8 mouse cellular contexts compared by ENCODE assay signal in genomic region chr8:84657680-84658079, GRCm38 (mm10). TPM values are rescaled to one million over a fixed set of nuclear protein-coding genes. Genes with fewer than 3 reads are reported as not detected.
DNase-seq lines count a peak whose midpoint lies in the region; ATAC-seq and TF ChIP-seq lines count a peak whose summit lies in the region.
"Had no signal": no experiment of that assay in that cellular context is flagged by ENCODE, and none has a peak within 500 bp of the region (broad histone marks: within the 10 kb centered on the region; RNA-seq: fewer than 3 reads in every experiment).

No protein-coding gene starts in this region.

- ATAC-seq in midbrain, embryonic 16.5 days, result no peak
- no peak for ATAC-seq in limb, embryonic 11.5 days (ENCODE audit: insufficient number of reproducible peaks, low FRiP score, low TSS enrichment, low read depth)
- no peak for ATAC-seq in stomach, postnatal 0 days (ENCODE audit: low FRiP score, low TSS enrichment)
- no peak for ATAC-seq in megakaryocyte progenitor cell, adult 5-6 weeks (replicated peaks; ENCODE audit: poor library complexity)
- ATAC-seq in monocyte, adult 5-6 weeks (replicated peaks; ENCODE audit: insufficient number of reproducible peaks, low FRiP score, low TSS enrichment, poor library complexity, severe bottlenecking), result no peak
- ATAC-seq: activated CD4-positive, CD25-positive, alpha-beta regulatory T cell, adult 4 months had no signal

- no peak overlapping the region for H3K4me2 ChIP-seq in midbrain, embryonic 16.5 days (ENCODE audit: low read length)
- peak overlapping the region; percentile 85; the same call in 1 of the 2 replicates for H3K4me2 ChIP-seq in limb, embryonic 11.5 days (ENCODE audit: low read depth, severe bottlenecking)
- no peak overlapping the region for H3K4me2 ChIP-seq in stomach, postnatal 0 days (replicated peaks; ENCODE audit: low read depth)

- H3K9ac ChIP-seq in midbrain, embryonic 16.5 days (ENCODE audit: low read depth, low read length), result no peak overlapping the region
- H3K9ac ChIP-seq in limb, embryonic 11.5 days (ENCODE audit: low read length), result 0 out of 2 replicates have a peak overlapping the region, but pooled peaks have one; percentile 30
- no peak overlapping the region for H3K9ac ChIP-seq in stomach, postnatal 0 days (ENCODE audit: low read length)

- WGBS in midbrain, embryonic 10.5 days, result 38% methylated on average over 4 of the region's 4 CpGs
- WGBS in midbrain, embryonic 16.5 days, result 40% methylated on average over 4 of the region's 4 CpGs
- 44% methylated on average over 4 of the region's 4 CpGs for WGBS in limb, embryonic 11.5 days
- WGBS in stomach, postnatal 0 days, result 43% methylated on average over 4 of the region's 4 CpGs

- H3K27me3 ChIP-seq in midbrain, embryonic 10.5 days (ENCODE audit: low read depth, poor library complexity, severe bottlenecking), result no peaks in the 10 kb centered on the region
- H3K27me3 ChIP-seq in midbrain, embryonic 16.5 days (ENCODE audit: control insufficient read depth, insufficient read depth, low read depth, low read length), result peaks cover 6% of the 10 kb centered on the region; the same call in 1 of the 2 replicates
- no peaks in the 10 kb centered on the region for H3K27me3 ChIP-seq in limb, embryonic 11.5 days (ENCODE audit: control insufficient read depth, insufficient read depth, low read length)
- no peaks in the 10 kb centered on the region for H3K27me3 ChIP-seq in stomach, postnatal 0 days (ENCODE audit: control insufficient read depth, insufficient read depth, low read length)

- H3K4me3 ChIP-seq in midbrain, embryonic 10.5 days, result no peak overlapping the region; the same call in 1 of the 2 replicates
- H3K4me3 ChIP-seq in midbrain, embryonic 16.5 days (ENCODE audit: low read depth, low read length), result no peak overlapping the region
- H3K4me3 ChIP-seq in limb, embryonic 11.5 days (ENCODE audit: low read depth, low read length), result no peak overlapping the region
- no peak overlapping the region for H3K4me3 ChIP-seq in stomach, postnatal 0 days (ENCODE audit: low read depth, low read length)

- TF ChIP-seq CTCF in stomach, postnatal 0 days (IDR thresholded peaks at IDR 0.05; ENCODE audit: low read depth), result no peak

- no peaks in the 10 kb centered on the region for H3K9me3 ChIP-seq in midbrain, embryonic 10.5 days (replicated peaks)
- H3K9me3 ChIP-seq in midbrain, embryonic 16.5 days (replicated peaks; ENCODE audit: control insufficient read depth, low read length, poor library complexity, severe bottlenecking), result no peaks in the 10 kb centered on the region
- no peaks in the 10 kb centered on the region for H3K9me3 ChIP-seq in limb, embryonic 11.5 days (ENCODE audit: control insufficient read depth, low read length)
- H3K9me3 ChIP-seq in stomach, postnatal 0 days (ENCODE audit: control insufficient read depth, low read length), result no peaks in the 10 kb centered on the region

- peaks cover 75% of the 10 kb centered on the region for H3K4me1 ChIP-seq in midbrain, embryonic 10.5 days
- peaks cover 32% of the 10 kb centered on the region for H3K4me1 ChIP-seq in midbrain, embryonic 16.5 days (ENCODE audit: control insufficient read depth, insufficient read depth, low read length)
- H3K4me1 ChIP-seq in limb, embryonic 11.5 days (ENCODE audit: control insufficient read depth, insufficient read depth, low read length), result peaks cover 43% of the 10 kb centered on the region
- H3K4me1 ChIP-seq in stomach, postnatal 0 days (replicated peaks; ENCODE audit: control insufficient read depth, insufficient read depth), result peaks cover 7% of the 10 kb centered on the region

- H3K27ac ChIP-seq in midbrain, embryonic 10.5 days (replicated peaks), result peak overlapping the region; percentile 59; the same call in 1 of the 2 replicates
- H3K27ac ChIP-seq in midbrain, embryonic 16.5 days (ENCODE audit: low read length), result no peak overlapping the region
- H3K27ac ChIP-seq in limb, embryonic 11.5 days (replicated peaks; ENCODE audit: low read depth, low read length), result peak overlapping the region; percentile 100
- H3K27ac ChIP-seq in stomach, postnatal 0 days (replicated peaks), result peak overlapping the region; percentile 97

- TF ChIP-seq EP300 in stomach, postnatal 0 days (optimal IDR thresholded peaks at IDR 0.05), result no peak

- H3K36me3 ChIP-seq in midbrain, embryonic 10.5 days, result no peaks in the 10 kb centered on the region
- no peaks in the 10 kb centered on the region for H3K36me3 ChIP-seq in midbrain, embryonic 16.5 days (ENCODE audit: control insufficient read depth, insufficient read depth, low read length)
- no peaks in the 10 kb centered on the region for H3K36me3 ChIP-seq in limb, embryonic 11.5 days (ENCODE audit: control insufficient read depth, insufficient read depth, low read length)
- no peaks in the 10 kb centered on the region for H3K36me3 ChIP-seq in stomach, postnatal 0 days (ENCODE audit: control insufficient read depth, insufficient read depth, low read length)

- DNase-seq in midbrain, embryonic 10.5 days (ENCODE audit: low spot score), result no peak
- DNase-seq in induced T-regulatory cell, adult 2 months (ENCODE audit: low read depth), result peak; percentile 35
- no peak for DNase-seq in limb, embryonic 11.5 days (ENCODE audit: low spot score)
- DNase-seq in stomach, postnatal 0 days (ENCODE audit: low spot score), result peak; percentile 79

RNA-seq across cellular contexts. Expression of gene Ier2, which starts 5.0 kb away (rescaled TPM):
- polyA plus RNA-seq in midbrain, embryonic 10.5 days (2016; fragmentation: Nextera tagmentation; extraction: Ambion mirVana), result 63.6 and 78.2 TPM in 2 replicates
- 13.0 and 16.3 TPM in 2 replicates for polyA plus RNA-seq in midbrain, embryonic 16.5 days (2015; fragmentation: Nextera tagmentation; extraction: Ambion mirVana)
- 149 and 156 TPM in 2 replicates for polyA plus RNA-seq in limb, embryonic 11.5 days (2014; fragmentation: Nextera tagmentation; extraction: Ambion mirVana)
- 82.8 and 86.6 TPM in 2 replicates for polyA plus RNA-seq in stomach, postnatal 0 days (2015; fragmentation: Nextera tagmentation; extraction: Ambion mirVana)
- 43.5 and 61.9 TPM in 2 replicates for total RNA-seq in megakaryocyte progenitor cell, adult 5-6 weeks (2015)
- total RNA-seq in megakaryocyte progenitor cell, adult 5-6 weeks (2017), result 34.4 and 49.8 TPM in 2 replicates
- total RNA-seq in monocyte, adult 5-6 weeks (2017), result 92.1 to 198 TPM (median 119 TPM) in 3 replicates

RNA-seq across cellular contexts. Expression of gene Trmt1, which starts 28.4 kb away (rescaled TPM):
- 56.4 and 58.1 TPM in 2 replicates for polyA plus RNA-seq in midbrain, embryonic 10.5 days (2016; fragmentation: Nextera tagmentation; extraction: Ambion mirVana)
- 59.0 and 68.1 TPM in 2 replicates for polyA plus RNA-seq in midbrain, embryonic 16.5 days (2015; fragmentation: Nextera tagmentation; extraction: Ambion mirVana)
- polyA plus RNA-seq in limb, embryonic 11.5 days (2014; fragmentation: Nextera tagmentation; extraction: Ambion mirVana), result 65.7 and 65.9 TPM in 2 replicates
- 45.1 and 49.9 TPM in 2 replicates for polyA plus RNA-seq in stomach, postnatal 0 days (2015; fragmentation: Nextera tagmentation; extraction: Ambion mirVana)
- total RNA-seq in megakaryocyte progenitor cell, adult 5-6 weeks (2015), result 56.0 and 64.4 TPM in 2 replicates
- total RNA-seq in megakaryocyte progenitor cell, adult 5-6 weeks (2017), result 82.2 and 84.4 TPM in 2 replicates
- 40.1 to 46.6 TPM (median 44.7 TPM) in 3 replicates for total RNA-seq in monocyte, adult 5-6 weeks (2017)

RNA-seq across cellular contexts. Expression of gene Nacc1, which starts 30.0 kb away (rescaled TPM):
- 24.8 and 26.3 TPM in 2 replicates for polyA plus RNA-seq in midbrain, embryonic 10.5 days (2016; fragmentation: Nextera tagmentation; extraction: Ambion mirVana)
- polyA plus RNA-seq in midbrain, embryonic 16.5 days (2015; fragmentation: Nextera tagmentation; extraction: Ambion mirVana), result 13.0 and 14.2 TPM in 2 replicates
- polyA plus RNA-seq in limb, embryonic 11.5 days (2014; fragmentation: Nextera tagmentation; extraction: Ambion mirVana), result 26.4 and 26.7 TPM in 2 replicates
- polyA plus RNA-seq in stomach, postnatal 0 days (2015; fragmentation: Nextera tagmentation; extraction: Ambion mirVana), result 6.8 and 8.3 TPM in 2 replicates
- total RNA-seq in megakaryocyte progenitor cell, adult 5-6 weeks (2015), result 71.6 and 77.1 TPM in 2 replicates
- total RNA-seq in megakaryocyte progenitor cell, adult 5-6 weeks (2017), result 50.9 and 53.5 TPM in 2 replicates
- total RNA-seq in monocyte, adult 5-6 weeks (2017), result 29.0 to 50.5 TPM (median 36.3 TPM) in 3 replicates

RNA-seq across cellular contexts. Expression of gene Lyl1, which starts 43.6 kb away (rescaled TPM):
- 4.8 and 5.8 TPM in 2 replicates for polyA plus RNA-seq in midbrain, embryonic 10.5 days (2016; fragmentation: Nextera tagmentation; extraction: Ambion mirVana)
- polyA plus RNA-seq in midbrain, embryonic 16.5 days (2015; fragmentation: Nextera tagmentation; extraction: Ambion mirVana), result 2.2 and 3.1 TPM in 2 replicates
- polyA plus RNA-seq in limb, embryonic 11.5 days (2014; fragmentation: Nextera tagmentation; extraction: Ambion mirVana), result 3.9 and 4.8 TPM in 2 replicates
- polyA plus RNA-seq in stomach, postnatal 0 days (2015; fragmentation: Nextera tagmentation; extraction: Ambion mirVana), result 4.0 and 4.3 TPM in 2 replicates
- 56.3 and 72.0 TPM in 2 replicates for total RNA-seq in megakaryocyte progenitor cell, adult 5-6 weeks (2015)
- total RNA-seq in megakaryocyte progenitor cell, adult 5-6 weeks (2017), result 58.0 and 65.6 TPM in 2 replicates
- total RNA-seq in monocyte, adult 5-6 weeks (2017), result 41.7 to 46.2 TPM (median 45.0 TPM) in 3 replicates

Comparison
In these comparisons a context has a peak if more than half of its experiments do, and no peak if none do; other contexts are left out.
1. DNase-seq: peak in induced T-regulatory cell, adult 2 months (single experiment) and stomach, postnatal 0 days (single experiment); none in midbrain, embryonic 10.5 days (single experiment) and limb, embryonic 11.5 days (single experiment).